ENCODE assay signal across 12 mouse cellular contexts in genomic region chr14:74252189-74253145, GRCm38 (mm10).
DNase-seq lines count a peak whose midpoint lies in the region; ATAC-seq and TF ChIP-seq lines count a peak whose summit lies in the region.
"Had no signal": no experiment of that assay in that cellular context is flagged by ENCODE, and none has a peak within 500 bp of the region (broad histone marks: within the 10 kb centered on the region; RNA-seq: fewer than 3 reads in every experiment).

No protein-coding gene starts in this region.

- TF ChIP-seq POLR2A in lung, adult 2 months (IDR thresholded peaks at IDR 0.05; ENCODE audit: borderline replicate concordance, extremely low read depth, low read depth, low read length) = no peak

- H3K27ac ChIP-seq in lung, postnatal 0 days (ENCODE audit: low read length) = no peak overlapping the region
- H3K27ac ChIP-seq: heart, adult 2 months; hindbrain, embryonic 12.5 days had no signal

- no peak overlapping the region for H3K4me3 ChIP-seq in lung, postnatal 0 days (ENCODE audit: low read depth, low read length)
- no peak overlapping the region for H3K4me3 ChIP-seq in lung, adult 2 months (replicated peaks; ENCODE audit: extremely low read depth, low read depth, low read length)
- H3K4me3 ChIP-seq: heart, adult 2 months; hindbrain, embryonic 12.5 days; megakaryocyte, embryonic 14.5 days had no signal

- H3K27me3 ChIP-seq in lung, postnatal 0 days (replicated peaks; ENCODE audit: insufficient read depth, low read length) = no peaks in the 10 kb centered on the region
- H3K27me3 ChIP-seq: hindbrain, embryonic 12.5 days; megakaryocyte, embryonic 14.5 days had no signal

- H3K9me3 ChIP-seq in lung, postnatal 0 days (ENCODE audit: low read length) = no peaks in the 10 kb centered on the region
- H3K9me3 ChIP-seq: hindbrain, embryonic 12.5 days; megakaryocyte, embryonic 14.5 days had no signal

- 40% methylated on average over 10 of the region's 10 CpGs for WGBS in lung, postnatal 0 days
- WGBS in lung, adult 2 months = 54% methylated on average over 10 of the region's 10 CpGs

- no peak overlapping the region for H3K9ac ChIP-seq in lung, postnatal 0 days (replicated peaks; ENCODE audit: low read depth)
- H3K9ac ChIP-seq: hindbrain, embryonic 12.5 days had no signal

- H3K4me1 ChIP-seq in lung, postnatal 0 days (ENCODE audit: insufficient read depth, low read depth, low read length) = no peaks in the 10 kb centered on the region
- no peaks in the 10 kb centered on the region for H3K4me1 ChIP-seq in lung, adult 2 months (ENCODE audit: control insufficient read depth, insufficient read depth, low read length)
- H3K4me1 ChIP-seq: hindbrain, embryonic 12.5 days had no signal

- no peak for TF ChIP-seq EP300 in lung, postnatal 0 days (IDR thresholded peaks at IDR 0.05)

- H3K4me2 ChIP-seq in lung, postnatal 0 days (replicated peaks; ENCODE audit: low read depth, low read length) = no peak overlapping the region
- H3K4me2 ChIP-seq: hindbrain, embryonic 12.5 days had no signal

- DNase-seq in lung, postnatal 0 days (ENCODE audit: low spot score) = peak; percentile 10
- DNase-seq in lung, adult 2 months = no peak
- peak; percentile 24 for DNase-seq in layer of hippocampus, adult 11-12 months (ENCODE audit: low spot score)
- DNase-seq in left cerebral cortex, postnatal 10 days (ENCODE audit: extremely low spot score in 1 of 2, low spot score in 2 of 2) = peak; percentile 21 to 27
- no peak for DNase-seq in spleen, postnatal 10 days (ENCODE audit: low spot score in 2 of 2)
- DNase-seq in Muller cell, postnatal 12 days (ENCODE audit: inconsistent ontology term) = no peak
- no peak for DNase-seq in gastrocnemius, adult 8-10 months (ENCODE audit: low spot score in 2 of 2)
- DNase-seq: cerebellum, adult 2 months; heart, adult 2 months; thymus, postnatal 14 days had no signal

- peak; percentile 32 for ATAC-seq in lung, postnatal 0 days

- intact Hi-C loops in left cerebral cortex, postnatal 10 days (cut with DNase I) = no loop called here

- no peaks in the 10 kb centered on the region for H3K36me3 ChIP-seq in lung, postnatal 0 days (ENCODE audit: insufficient read depth, low read length)
- H3K36me3 ChIP-seq: hindbrain, embryonic 12.5 days had no signal

- TF ChIP-seq CTCF in lung, postnatal 0 days (IDR thresholded peaks at IDR 0.05) = no peak
- no peak for TF ChIP-seq CTCF in lung, adult 2 months (IDR thresholded peaks at IDR 0.05; ENCODE audit: insufficient read depth, low read length)

Comparison
In these comparisons a context has a peak if more than half of its experiments do, and no peak if none do; other contexts are left out.
1. DNase-seq: peak in lung, postnatal 0 days (single experiment), layer of hippocampus, adult 11-12 months (single experiment) and left cerebral cortex, postnatal 10 days (2 of 2); none in lung, adult 2 months (single experiment), spleen, postnatal 10 days (0 of 2), Muller cell, postnatal 12 days (single experiment) and gastrocnemius, adult 8-10 months (0 of 2).